Mouse (Mus musculus) layer of hippocampus, postnatal 25 days (tissue): ENCODE data around the gene Vps18. TPM values are rescaled to one million over a fixed set of nuclear protein-coding genes. Genes with fewer than 3 reads are reported as not detected.

Source experiments
- DNase-seq, 2 experiments: peaks; one replicate each; pipeline ENCODE4 v3.0.0; 2022; ENCODE audit warnings: mixed read lengths in 2 of 2, low spot score in 1 of 2; ENCODE audit errors: extremely low spot score in 1 of 2
- total RNA-seq, 2 experiments: library from RNA; stranded (reverse); gene quantifications; 2 replicates each; pipeline ENCODE4 v1.2.3; 2021

Vps18 gene
- total RNA-seq = 10 to 100 TPM; 37.5 to 43.9 TPM

DNA sequence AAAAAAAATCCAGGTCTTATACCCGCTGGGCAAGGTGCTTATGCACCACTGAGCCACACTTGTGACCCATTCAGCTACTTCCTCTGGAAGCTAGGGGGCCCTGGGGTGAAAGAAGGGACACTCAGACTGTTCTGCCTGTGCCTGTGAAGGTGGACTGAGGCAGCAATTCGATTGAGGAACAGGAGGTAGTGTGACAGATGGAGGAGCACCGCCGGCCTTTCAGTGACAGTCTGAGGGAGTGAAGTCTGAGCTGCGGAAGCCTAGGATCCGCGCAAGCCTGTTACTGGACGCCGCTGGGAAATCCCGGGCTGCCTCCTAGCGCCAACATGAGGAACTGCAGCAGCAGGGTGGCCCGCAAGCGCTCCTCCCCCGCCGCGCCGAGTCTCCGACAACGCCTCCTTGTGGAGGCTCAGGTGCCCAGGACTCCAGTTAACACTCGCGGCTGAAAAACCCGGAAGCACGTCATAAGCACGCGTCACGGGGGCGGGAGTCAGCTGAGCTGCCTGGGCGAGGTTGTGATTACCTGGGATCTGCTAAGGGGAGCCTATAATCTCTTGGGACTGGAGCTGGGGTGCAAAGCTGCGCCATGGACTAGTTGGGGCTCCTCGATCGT, at the start of gene Vps18:
TSS of gene Vps18 (plus strand) at position 471 of the 613 bp plus-strand sequence.
- peak; percentile 96 to 97 for DNase-seq

DNA sequence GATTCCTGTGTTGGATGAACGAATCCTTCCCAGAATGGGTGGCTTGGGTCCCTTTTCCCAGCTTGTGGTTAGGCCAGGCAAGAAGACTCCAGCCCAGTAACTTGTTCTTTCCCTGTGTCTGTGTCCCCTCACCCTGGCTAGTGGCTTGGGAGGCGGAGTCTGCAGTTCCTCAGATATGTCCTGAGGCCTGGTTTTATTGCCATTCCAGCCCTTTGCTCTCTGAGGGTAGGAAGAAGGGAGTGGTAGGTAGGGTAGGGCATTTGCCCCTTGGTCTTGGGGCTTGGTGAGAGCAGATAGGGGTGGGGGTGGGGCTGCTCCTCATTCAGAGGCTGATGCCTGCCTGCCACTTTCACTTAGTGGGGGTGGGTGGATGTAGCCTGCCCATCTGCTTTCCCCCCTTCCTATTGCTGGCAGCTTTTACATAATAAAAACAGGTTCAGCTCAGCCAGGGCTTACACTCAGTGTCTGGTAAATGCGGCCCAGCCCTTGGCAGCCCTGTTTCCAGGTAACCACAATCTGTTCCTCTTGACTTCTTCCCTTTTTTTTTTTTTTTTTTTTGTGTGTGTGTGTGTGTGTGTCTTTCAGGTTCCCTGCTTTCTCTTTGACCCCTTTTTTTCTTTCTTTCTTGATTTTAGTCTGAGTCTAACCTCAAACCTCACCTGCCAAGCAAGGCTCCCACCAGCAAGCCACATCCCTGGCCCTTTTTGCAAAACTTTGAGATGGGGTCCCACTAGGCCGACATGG, 48.3 kb upstream of the Vps18 start:
- DNase-seq = no peak

DNA sequence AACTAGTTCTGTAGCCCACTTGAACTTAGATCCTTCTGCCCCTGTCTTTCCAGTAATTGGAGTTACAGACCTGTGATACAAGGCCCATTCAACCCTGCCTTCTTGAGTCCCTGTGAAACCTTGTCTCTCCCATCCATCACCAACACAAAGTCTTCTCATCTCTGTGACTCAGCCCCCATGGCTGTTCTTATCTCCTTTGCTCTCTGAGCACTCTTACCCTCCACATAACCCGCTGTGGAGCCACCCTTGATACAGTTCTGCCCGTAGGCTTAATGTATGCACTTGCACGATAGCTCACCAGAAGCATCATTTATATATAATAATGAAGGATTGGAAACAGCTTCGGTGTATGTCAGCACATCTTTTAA, 47.7 kb upstream of the Vps18 start:
- no peak for DNase-seq

DNA sequence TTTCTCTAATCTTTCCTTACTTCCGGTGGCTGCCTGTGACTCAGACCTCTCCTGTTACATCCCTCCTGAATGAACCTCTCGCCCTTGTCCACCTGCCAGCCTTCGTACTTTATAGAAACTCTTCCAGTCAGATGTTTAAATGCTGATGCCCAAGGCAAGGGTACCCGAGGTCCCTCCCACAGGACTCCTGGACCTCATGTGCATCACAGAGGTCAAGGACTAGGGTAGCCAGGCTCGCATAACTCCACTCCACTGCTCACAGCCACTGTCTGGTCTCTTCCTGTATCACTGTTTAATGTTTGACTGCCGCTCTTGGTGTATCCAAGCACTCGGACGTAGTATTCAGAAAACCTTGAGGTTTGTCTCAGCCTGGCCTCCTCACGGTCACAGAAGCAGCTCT, 46.0 kb upstream of the Vps18 start:
- no peak for DNase-seq

DNA sequence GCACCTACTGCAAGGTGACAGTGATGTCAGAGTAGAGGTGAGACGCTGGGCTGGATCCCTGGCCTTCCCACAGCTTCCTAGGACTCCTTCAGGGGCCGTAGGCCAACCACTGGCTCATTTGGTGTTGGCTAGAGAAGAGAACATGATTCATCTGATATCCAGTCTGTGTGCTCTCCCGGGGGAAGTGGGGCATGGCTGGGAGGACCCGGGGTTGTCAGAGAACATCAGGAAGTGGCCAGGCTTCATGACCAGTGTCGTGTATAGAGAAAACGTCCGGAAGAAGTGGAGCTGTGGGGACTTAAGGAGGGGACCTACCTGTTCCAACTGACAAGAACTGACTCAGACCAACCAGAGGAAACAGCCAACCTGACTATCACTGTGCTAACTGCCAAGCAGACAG, 43.3 kb upstream of the Vps18 start:
- no peak for DNase-seq

DNA sequence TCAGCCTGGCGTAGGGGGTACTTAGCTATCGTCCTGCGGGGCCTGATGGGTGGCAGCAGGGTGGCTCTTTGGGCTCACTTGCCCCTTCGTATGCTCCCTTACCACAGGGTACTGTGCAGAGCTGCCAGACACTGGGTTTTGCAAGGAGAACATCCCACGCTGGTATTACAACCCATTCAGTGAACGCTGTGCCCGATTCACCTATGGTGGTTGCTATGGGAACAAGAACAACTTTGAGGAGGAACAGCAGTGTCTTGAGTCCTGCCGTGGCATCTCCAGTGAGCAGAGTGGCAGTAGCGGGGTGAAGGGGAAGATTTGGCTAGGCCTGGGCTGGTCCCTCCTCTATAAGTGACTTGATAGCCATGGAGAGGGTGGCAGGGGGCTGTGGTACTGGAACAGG, 40.6 kb upstream of the Vps18 start:
- DNase-seq = no peak

DNA sequence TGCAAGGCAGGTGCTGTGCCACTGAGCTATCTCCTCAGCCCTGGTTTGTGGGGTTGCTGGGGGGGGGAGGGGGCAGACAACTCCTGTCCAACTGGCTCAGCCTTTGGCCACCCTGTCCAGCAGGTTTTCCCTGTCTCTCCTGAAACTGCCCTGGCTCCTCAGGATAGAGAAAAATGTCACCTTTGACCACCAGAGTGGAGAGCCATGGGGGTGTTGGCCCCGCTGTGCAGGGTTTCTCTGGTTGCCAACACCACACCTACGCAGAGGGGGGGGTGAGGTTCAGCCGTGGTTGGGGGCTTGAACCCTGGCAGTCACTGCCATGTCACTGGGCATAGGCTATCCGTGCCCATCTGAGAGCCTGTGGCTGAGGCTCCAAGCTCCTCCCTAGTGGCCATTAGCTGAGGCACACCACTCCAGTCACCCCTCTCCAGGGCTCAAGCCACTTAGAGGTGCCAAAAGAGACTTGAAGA, 38.9 kb upstream of the Vps18 start:
- no peak for DNase-seq

DNA sequence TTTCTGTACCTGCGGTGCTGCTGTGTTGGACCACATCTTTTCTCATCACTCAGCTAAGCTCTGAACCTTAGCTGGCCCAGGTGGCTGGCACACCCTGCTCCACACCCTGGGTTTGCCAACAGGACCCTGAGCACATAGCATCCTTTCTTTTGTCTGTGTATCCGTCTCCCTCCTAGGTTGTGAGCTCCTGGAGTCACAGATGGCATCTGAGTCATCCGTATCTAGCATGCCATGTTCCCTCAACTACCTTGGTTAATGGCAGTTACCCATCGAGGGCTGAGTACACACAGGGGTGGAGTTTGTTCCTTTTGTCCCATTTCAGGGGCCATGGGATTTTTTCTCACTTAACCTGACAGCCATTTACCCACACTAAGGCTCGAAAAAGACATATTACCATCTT, 38.2 kb upstream of the Vps18 start:
- no peak for DNase-seq

DNA sequence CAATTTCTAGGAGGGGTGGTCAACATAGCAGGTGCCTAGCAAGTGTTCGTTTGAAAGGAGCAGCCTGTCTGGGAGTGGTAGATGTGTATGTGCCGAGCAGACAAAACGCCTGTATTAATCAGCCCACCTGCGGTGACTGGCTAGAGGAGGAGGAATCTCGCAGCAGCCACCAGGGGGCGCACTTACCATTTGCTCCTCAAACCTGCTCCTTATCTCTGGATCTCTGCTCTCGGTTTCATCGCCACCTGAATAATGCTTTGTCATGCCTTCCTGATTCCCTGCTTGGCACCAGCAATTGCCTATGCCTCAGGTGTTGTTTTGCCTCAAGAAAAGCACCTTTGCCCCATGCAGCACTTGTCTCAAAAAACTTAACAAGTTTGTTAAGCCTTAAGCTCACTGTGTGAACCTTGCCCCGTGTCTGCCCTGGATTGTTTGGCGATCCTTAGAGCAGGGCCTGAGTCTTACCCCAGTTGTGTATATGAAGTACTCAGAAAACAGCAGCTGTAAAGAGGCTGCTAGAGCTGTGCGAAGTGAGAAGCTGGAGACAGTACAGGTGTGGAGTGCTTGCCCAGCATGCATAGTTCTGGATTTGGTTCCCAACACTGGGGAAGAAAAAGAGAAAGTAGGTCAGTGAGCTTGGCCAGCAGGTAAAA, 37.6 kb upstream of the Vps18 start:
- DNase-seq = peak; percentile 74 to 93

DNA sequence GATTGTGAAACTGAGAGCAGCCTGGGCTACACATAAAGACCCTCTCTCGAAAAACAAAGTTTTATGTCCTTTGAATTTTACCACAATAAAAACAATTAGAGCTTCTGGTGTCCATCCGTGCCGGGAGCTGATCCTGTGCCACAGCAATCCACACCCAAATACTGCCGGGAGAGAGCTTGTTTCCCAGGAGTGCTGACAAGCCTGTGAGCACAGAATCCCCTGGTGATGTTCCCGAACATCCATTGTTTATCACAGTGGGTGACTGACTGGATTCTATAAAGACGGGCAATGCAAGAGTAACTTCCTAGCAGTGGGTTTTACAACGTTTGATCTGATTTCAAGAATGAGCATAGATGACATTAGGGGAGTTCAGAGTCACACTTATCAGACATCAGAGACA, 33.6 kb upstream of the Vps18 start:
- no peak for DNase-seq

DNA sequence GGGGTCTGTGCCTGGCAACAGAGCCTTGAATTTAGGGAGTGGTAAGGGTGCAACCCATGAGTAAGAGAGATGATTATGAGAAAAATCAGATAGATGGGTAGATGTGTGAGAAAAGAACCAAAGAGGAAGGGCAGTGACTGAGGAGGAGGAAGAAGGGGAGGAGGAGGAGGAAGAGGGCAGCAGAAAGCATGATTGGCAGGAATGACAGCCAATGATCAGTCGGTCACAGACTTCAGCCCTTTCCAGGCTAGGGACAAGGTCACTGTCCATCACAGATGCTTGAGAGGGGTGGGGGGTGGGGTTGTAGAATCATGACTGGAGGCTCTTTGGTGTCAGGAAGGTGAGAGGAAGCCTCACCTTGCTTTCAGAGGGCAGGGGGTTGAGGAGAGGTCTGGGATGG, 28.0 kb upstream of the Vps18 start:
- DNase-seq = no peak

DNA sequence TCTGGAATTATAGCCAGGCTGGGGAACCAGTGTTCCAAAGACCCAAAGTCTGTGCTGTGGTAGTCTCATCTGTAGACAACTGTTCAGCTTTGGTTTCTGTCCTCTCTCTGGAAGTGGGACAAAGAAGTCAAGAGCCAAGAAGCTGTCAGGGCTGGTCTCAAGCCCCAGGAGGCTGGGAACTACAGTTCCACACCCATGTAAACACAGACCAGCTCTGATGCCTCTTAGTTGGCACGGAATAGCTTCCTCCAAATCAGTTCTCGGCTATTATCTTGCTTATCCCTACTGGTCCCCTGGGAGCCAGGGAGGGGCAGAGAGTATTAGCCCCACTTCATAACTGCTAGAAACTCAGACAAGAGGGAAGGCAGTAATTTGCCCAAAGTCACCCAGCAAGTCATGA, 27.2 kb upstream of the Vps18 start:
- no peak for DNase-seq

DNA sequence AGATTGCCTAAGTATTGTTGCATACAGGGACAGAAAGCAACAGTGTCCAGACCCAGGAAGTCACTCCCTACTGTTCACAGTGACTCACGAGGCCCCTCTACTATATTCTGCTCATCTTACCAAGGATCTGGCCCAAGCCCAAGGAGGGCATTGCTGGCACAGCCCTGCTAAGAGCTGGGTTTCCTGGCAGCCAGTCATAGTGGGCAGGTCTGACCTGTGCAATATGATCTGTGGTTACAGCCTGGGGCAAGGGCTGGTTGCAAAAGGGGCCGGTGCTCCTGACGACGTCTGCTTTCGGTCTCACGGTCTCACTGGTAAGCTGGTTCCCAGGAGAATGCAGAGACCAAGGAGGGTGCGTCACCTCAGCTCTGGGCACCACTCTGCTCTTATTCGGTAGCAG, 25.6 kb upstream of the Vps18 start:
- DNase-seq = no peak

DNA sequence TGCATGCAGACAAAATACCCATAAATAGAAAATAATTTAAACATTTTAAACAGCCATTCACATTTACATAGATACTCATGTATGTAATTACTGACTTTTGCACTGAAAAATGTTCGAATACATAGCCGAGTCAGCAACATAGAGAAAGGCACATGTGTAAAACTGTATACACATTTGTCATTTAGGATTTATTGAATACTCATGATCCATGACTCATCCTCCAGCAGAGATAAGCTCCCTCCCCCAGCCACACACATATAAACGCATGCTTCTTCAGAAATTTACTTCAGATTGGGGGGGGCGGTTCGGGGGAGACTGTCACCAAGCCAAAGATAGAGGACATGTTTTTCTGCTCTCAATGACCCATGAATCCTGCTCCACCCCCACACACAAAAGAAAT, 24.7 kb upstream of the Vps18 start:
- DNase-seq = no peak

DNA sequence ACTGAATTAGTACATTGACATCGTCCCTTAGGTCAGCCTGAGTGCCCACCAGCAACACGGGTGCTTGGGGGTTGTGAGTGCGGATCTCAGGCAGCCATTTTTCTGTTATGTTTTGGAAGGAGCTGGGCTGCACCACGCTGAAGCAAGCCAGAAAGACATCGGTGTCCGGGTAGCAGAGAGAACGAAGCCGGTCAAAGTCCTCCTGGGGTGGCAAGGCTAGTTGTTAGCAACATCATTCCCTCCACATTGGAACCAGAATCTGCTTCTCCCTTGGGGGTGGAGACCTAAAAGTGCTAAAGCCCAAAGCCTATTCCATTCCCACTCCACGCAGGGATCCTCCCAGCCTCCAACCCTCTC, 18.3 kb upstream of the Vps18 start:
- DNase-seq = no peak

DNA sequence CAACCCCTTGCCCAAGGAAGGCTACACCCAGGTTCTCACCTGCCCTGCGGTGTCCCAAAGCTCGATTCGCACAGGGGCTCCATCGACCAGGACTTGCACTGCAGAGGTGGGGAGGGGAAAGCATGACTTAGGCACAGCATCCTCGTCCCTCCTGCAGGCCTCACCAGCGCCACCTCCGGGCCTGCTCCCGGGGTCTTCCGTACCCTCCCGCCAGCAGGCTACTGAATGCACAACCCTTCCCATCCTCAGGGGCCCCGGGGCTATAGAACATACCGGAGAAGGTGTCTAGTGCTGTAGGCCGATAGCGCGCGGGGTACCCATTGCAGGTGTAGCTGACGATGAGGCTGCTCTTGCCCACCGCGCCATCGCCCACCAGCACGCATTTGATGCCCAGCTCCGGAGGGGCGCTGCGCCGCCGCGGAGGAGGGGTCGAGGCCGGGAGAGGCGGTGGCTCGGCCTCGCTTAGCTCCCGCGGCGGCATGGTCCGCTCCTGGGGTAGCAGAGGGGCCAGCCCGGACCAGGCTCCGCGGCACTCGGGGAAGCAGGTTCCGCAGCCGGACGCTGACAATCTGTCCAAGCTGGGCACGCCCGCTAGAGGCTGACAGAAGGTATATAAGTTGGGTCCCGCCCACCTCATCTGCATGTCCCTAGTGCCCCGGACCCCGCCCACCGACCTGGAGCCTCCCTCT, 17.8 kb upstream of the Vps18 start, which contains the start of gene Rhov:
TSS of gene Rhov (minus strand) at position 630 of the 689 bp plus-strand sequence.
- DNase-seq = peak; percentile 39 to 46

DNA sequence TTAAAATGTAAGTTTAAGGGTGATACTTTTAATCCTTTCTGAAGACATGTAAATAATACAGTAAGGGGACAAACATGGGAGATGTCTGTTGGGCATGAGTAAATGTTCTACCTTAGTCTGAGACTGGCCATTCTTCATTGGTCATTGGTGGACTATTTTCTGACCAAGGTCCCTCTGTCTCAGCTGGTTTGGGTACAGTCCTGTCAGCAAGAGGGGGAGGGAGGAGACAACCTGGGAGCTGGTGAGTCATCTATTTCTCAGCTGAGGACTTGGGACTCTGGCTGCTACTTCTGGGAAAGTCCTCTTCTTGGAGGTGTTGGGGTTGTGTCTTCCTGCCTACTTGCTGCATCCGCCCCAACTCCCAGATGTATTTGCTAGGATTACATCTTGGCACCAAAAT, 14.4 kb upstream of the Vps18 start:
- DNase-seq = no peak

DNA sequence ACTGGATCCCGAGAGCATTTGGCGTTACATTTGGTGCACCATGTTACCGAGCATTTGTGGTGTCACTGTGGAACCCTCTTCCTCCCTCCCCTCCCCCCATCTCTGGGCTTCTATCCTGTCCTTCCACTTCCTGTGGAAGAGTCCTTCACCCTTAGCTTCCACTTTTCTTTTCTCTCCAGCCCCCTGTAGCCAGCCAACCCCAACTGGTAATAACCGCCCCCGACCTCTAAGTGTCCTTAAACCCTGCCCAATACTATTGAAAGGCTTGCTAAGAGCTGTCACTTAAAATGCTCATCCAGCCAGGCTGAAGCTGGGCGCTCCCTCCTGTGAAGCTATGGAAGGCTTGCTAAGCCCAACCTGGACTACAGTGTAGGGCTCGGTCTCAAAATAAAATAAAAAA, 11.6 kb upstream of the Vps18 start:
- no peak for DNase-seq

DNA sequence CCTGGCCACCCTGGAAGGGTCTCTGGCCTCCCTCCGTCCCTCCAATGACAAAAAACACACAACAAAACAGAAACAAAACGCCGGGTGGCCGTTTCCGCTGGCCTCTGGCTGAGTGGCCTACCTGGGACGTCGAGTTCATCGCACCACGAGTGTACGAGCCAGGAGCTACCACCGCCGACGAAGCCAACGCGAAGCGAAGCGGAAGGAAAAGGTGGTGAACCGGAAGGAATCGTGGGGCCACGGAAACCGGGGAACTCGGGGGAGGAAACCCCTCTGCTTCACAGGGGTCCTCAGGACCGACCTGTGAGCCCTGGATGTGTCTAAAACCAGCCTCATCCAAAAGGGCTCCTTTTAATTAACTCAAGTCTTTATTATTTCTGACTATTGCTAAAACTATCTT, 10.7 kb upstream of the Vps18 start:
- no peak for DNase-seq

DNA sequence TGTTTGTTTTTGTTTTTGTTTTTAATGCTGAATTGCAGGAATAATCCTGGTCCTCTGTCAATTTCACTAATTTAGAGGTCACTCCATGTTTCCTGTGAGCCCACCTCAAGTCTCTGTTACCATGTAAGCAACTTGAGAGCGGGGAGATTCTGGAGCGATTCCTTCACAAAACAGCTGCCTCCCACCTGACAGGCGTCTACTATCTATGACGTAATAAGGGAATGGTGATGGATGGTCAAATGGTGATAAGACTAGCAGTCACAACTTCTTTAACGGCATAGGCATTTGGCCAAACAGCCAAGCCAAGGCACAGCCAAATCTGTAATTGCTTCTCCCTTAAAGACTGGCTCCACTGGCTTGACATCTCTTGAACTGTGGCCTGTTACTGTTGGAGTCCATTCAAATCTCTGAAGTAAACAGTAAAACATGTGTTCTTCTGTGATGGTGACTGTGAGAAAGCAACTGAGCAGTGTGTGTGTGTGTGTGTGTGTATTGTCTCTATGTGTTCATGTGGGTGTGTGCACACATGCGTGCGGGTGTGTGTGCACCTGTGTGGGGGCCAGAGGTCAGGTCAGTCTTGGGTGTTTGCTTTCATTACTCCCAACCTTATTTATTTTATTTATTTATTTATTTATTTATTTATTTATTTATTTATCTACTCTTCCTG, 6.5 kb upstream of the Vps18 start:
- DNase-seq = no peak

DNA sequence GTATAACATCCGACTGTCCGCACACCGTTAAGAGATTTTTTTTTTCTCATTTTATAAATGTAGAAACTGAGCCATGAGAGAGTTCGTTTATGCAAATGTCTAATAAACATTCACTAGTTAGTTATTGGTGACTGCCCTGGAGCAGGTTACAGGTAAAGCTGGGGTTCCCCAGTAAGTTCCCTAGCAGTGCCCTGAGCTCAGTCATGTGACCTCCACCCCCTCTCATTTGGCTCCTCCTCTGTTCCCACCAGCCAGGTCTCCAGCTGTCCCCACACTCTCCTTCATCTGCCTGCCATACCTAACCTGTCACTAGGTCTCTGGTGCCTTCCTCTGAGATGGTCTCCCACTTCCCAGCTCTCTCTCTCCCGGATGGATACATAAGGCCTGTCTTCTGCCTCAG, 1.2 kb upstream of the Vps18 start:
- no peak for DNase-seq
